Mouse (Mus musculus) forebrain, postnatal 0 days (tissue): ENCODE measurements around the gene Urad. TPM values are rescaled to one million over a fixed set of nuclear protein-coding genes. Genes with fewer than 3 reads are reported as not detected.

ENCODE experiments used
- ATAC-seq: fragments of 200-750 bp; cut with Nextera tagmentation; 2 replicates; pipeline ENCODE4 v1.8.0; 2017; ENCODE audit warnings: mild to moderate bottlenecking, moderate library complexity
- DNase-seq: peaks from one replicate; pipeline ENCODE4 v3.0.0-alpha.2; 2015
- H3K27ac ChIP-seq: fragments of 300-500 bp; sonication (generic); 2 replicates; pipeline ENCODE4 v1.5.1; 2014; ENCODE audit warnings: low read depth, mild to moderate bottlenecking, antibody characterized with exemption, low read length, moderate library complexity, mixed read lengths
- H3K27me3 ChIP-seq: fragments of 300-500 bp; sonication (generic); 2 replicates; pipeline ENCODE4 v1.6.1; 2014; ENCODE audit warnings: mild to moderate bottlenecking, low read length, mixed read lengths; ENCODE audit not compliant: insufficient read depth
- H3K36me3 ChIP-seq: fragments of 300-500 bp; sonication (generic); 2 replicates; pipeline ENCODE4 v1.6.1; 2014; ENCODE audit warnings: mild to moderate bottlenecking, moderate library complexity; ENCODE audit not compliant: insufficient read depth
- H3K4me1 ChIP-seq: fragments of 300-500 bp; sonication (generic); 2 replicates; pipeline ENCODE4 v1.6.1; 2014; ENCODE audit warnings: antibody characterized with exemption; ENCODE audit not compliant: insufficient read depth
- H3K4me2 ChIP-seq: fragments of 300-500 bp; sonication (generic); 2 replicates; pipeline ENCODE4 v1.6.1; 2014; ENCODE audit warnings: low read depth, mild to moderate bottlenecking, moderate library complexity
- H3K4me3 ChIP-seq: fragments of 300-500 bp; sonication (generic); 2 replicates; pipeline ENCODE4 v1.5.1; 2014; ENCODE audit warnings: low read depth, low read length, mixed read lengths
- H3K9ac ChIP-seq: fragments of 300-500 bp; sonication (generic); 2 replicates; pipeline ENCODE4 v1.6.1; 2014; ENCODE audit warnings: mild to moderate bottlenecking
- H3K9me3 ChIP-seq: fragments of 300-500 bp; sonication (generic); 2 replicates; pipeline ENCODE4 v1.6.1; 2016; ENCODE audit warnings: low read length
- CTCF ChIP-seq: sonication (generic); IDR thresholded peaks from 2 replicates; pipeline ENCODE4 v1.5.1; 2016; ENCODE audit warnings: antibody characterized with exemption, control low read depth, low read depth
- WGBS: fragments of 180-500 bp; shearing (Covaris S2); extraction: QIAGEN DNeasy Blood & Tissue Kit; methylation state at CpG from one replicate; pipeline ENCODE4 v1.1.7; 2014; 5-methylcytosine and 5-hydroxymethylcytosine counted together
- polyA plus RNA-seq: library from polyadenylated mRNA; unstranded; fragments of >200 nt; fragmentation: Nextera tagmentation; extraction: Ambion mirVana; gene quantifications from 2 replicates; pipeline ENCODE4 v1.2.1, GENCODE M21; 2015
- total RNA-seq: library from RNA; depleted of rRNA; stranded (reverse); fragments of >200 nt; gene quantifications from 2 replicates; pipeline ENCODE4 v1.2.3, GENCODE M21; 2014

Gene Urad
- total and polyA plus RNA-seq, 2 experiments from 2014 or later = not detected

GRCm38 (mm10) chr5:147300917-147301780 is 21.1 kb downstream of the Urad start:
- 1% methylated on average over 21 of the region's 21 CpGs for WGBS

DNA sequence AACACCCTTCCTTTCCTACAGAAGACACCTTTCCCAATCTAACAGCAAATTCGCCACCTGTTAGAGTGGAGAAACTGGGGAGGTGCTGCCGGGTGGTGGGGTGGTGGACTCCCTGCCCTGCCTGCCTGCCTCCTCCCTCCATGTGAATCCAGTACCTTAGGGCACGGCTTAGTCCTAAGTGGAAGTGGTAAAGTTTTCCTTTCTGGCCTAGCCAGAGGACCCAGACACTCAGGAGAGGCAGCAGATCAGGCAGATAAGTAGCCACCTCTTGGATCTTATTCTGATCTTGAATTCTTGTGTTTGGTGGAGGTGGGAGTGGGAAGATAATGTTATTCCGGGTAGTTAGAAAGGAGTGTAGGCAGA is 22.3 kb downstream of the Urad start:
- Histone ChIP-seq H3K9ac (no peak overlapping the region), H3K27ac (no peak overlapping the region), H3K4me3 (no peak overlapping the region), H3K4me1 (0 out of 2 replicates have a peak, but pooled peaks cover 3% of the 10 kb centered on the region), H3K36me3 (no peaks in the 10 kb centered on the region), H3K9me3 (no peaks in the 10 kb centered on the region), H3K27me3 (peaks cover 85% of the 10 kb centered on the region), H3K4me2 (no peak overlapping the region)
- DNase-seq = no peak
- ATAC-seq = no peak
- TF ChIP-seq CTCF = no peak
- WGBS = 0% methylated on average over 4 of the region's 4 CpGs

More at GRCm38 (mm10) chr5:147300917-147301780, 21.1 kb downstream of the Urad start:
- Histone ChIP-seq H3K9ac (no peak overlapping the region), H3K9me3 (no peaks in the 10 kb centered on the region), H3K36me3 (no peaks in the 10 kb centered on the region), H3K4me3 (no peak overlapping the region), H3K27ac (no peak overlapping the region), H3K27me3 (peaks cover 88% of the 10 kb centered on the region), H3K4me2 (no peak overlapping the region), H3K4me1 (0 out of 2 replicates have a peak, but pooled peaks cover 3% of the 10 kb centered on the region)
- no peak for DNase-seq
- TF ChIP-seq CTCF = no peak
- ATAC-seq = no peak

- Histone ChIP-seq H3K9me3 (no peaks in the 10 kb centered on the region), H3K4me1 (0 out of 2 replicates have a peak, but pooled peaks cover 3% of the 10 kb centered on the region), H3K27me3 (peaks cover 87% of the 10 kb centered on the region), H3K4me3 (no peak overlapping the region), H3K36me3 (no peaks in the 10 kb centered on the region), H3K4me2 (no peak overlapping the region), H3K9ac (no peak overlapping the region), H3K27ac (no peak overlapping the region)
- WGBS = 1% methylated on average over 40 of the region's 41 CpGs
- no peak for DNase-seq
- peak; percentile 61 for TF ChIP-seq CTCF
- ATAC-seq = 0 out of 2 replicates have a peak, but pooled peaks have one; percentile 36
Measured at GRCm38 (mm10) chr5:147299255-147300000, 22.8 kb downstream of the Urad start.

GRCm38 (mm10) chr5:147297249-147297648 is 25.0 kb downstream of the Urad start:
- WGBS = 59% methylated on average over 5 of the region's 5 CpGs
- TF ChIP-seq CTCF = no peak
- ATAC-seq = no peak

GRCm38 (mm10) chr5:147294121-147294520 is 28.1 kb downstream of the Urad start:
- no peak for DNase-seq
- no peak for ATAC-seq
- H3K4me2 ChIP-seq = no peak overlapping the region
- H3K27ac ChIP-seq = no peak overlapping the region
- H3K9me3 ChIP-seq = no peaks in the 10 kb centered on the region
- 12% methylated on average over 20 of the region's 20 CpGs for WGBS
- H3K27me3 ChIP-seq = peaks cover 64% of the 10 kb centered on the region
- H3K36me3 ChIP-seq = no peaks in the 10 kb centered on the region
- H3K4me1 ChIP-seq = no peaks in the 10 kb centered on the region
- no peak overlapping the region for H3K4me3 ChIP-seq
- peak; percentile 51 for TF ChIP-seq CTCF
- no peak overlapping the region for H3K9ac ChIP-seq

More at GRCm38 (mm10) chr5:147297249-147297648, 25.0 kb downstream of the Urad start:
- DNase-seq = no peak
- H3K36me3 ChIP-seq = no peaks in the 10 kb centered on the region
- 0 out of 2 replicates have a peak, but pooled peaks cover 3% of the 10 kb centered on the region for H3K4me1 ChIP-seq
- no peaks in the 10 kb centered on the region for H3K9me3 ChIP-seq
- H3K27ac ChIP-seq = no peak overlapping the region
- H3K4me2 ChIP-seq = no peak overlapping the region
- peaks cover 87% of the 10 kb centered on the region for H3K27me3 ChIP-seq
- no peak overlapping the region for H3K9ac ChIP-seq
- H3K4me3 ChIP-seq = no peak overlapping the region

DNA sequence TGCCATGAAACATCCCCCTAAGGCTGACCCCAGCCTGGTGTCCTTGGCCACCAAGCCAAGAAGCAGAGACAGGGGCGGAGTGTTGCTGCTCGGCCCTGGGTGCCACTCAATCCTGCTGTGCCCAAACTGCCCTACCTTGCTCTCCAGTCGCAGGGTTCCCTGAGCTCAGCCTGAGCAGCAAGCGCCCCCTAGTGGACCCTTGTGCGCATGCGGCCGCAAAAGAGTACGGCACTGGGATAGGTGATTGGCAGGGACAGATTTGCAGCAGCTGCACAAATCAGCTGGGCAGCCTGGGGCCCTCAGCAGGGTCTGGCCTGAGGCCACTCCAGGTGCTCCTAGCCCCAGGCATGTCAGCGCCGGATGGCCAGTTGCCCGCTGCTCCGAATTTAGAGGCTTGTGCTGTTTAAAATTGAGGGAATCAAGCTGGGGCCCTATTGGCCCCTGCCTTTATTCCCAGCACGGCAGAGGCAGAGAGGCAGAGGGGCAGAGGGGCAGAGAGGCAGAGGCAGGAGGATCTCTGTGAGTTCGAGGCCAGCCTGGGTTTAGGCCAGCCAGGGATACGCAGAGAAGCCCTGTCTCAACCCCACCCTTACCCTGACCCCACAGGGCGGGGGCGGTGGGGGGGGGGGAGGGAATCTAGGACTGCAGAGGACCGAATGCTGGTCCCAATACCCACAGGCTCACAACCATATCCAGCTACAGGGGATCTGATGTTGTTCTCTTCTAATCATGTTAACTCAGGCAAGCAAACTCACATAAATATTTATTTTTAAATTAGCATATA is 28.9 kb downstream of the Urad start:
- peak; percentile 95 for TF ChIP-seq CTCF
- no peak overlapping the region for H3K27ac ChIP-seq
- peaks cover 57% of the 10 kb centered on the region for H3K27me3 ChIP-seq
- H3K9ac ChIP-seq = no peak overlapping the region
- ATAC-seq (peak; percentile 78), DNase-seq (peak; percentile 80)
- H3K9me3 ChIP-seq = no peaks in the 10 kb centered on the region
- WGBS = 21% methylated on average over 18 of the region's 18 CpGs
- H3K4me1 ChIP-seq = no peaks in the 10 kb centered on the region
- no peak overlapping the region for H3K4me2 ChIP-seq
- no peaks in the 10 kb centered on the region for H3K36me3 ChIP-seq
- H3K4me3 ChIP-seq = no peak overlapping the region
